Mouse (Mus musculus) MEL (cell line): ENCODE data around the gene Slc35b2. TPM values are rescaled to one million over a fixed set of nuclear protein-coding genes. Genes with fewer than 3 reads are reported as not detected.
A peak's percentile ranks its signal among the peaks of the same experiment; 100 is the strongest.

Experiments
- DNase-seq: peaks from one replicate; pipeline ENCODE4 v3.0.0; 2011; ENCODE audit warnings: low read depth, low spot score
- H3K27ac ChIP-seq: 2 replicates; pipeline ENCODE4 v1.5.1; 2012; ENCODE audit warnings: low read depth, mild to moderate bottlenecking, control low read depth, low read length, moderate library complexity; ENCODE audit not compliant: control insufficient read depth
- H3K27me3 ChIP-seq, 2 experiments: fragments of 150-350 bp in 1 of 2; sonication (generic) in 1 of 2; 2 replicates each; pipeline ENCODE4 v1.6.1; 2012; ENCODE audit warnings: low read length in 2 of 2, mild to moderate bottlenecking in 2 of 2, improper control_type of control experiment in 1 of 2, moderate library complexity in 1 of 2; ENCODE audit not compliant: insufficient read depth in 2 of 2, control insufficient read depth in 1 of 2
- H3K36me3 ChIP-seq, 2 experiments: 2 replicates each; pipeline ENCODE4 v1.6.1; 2012 to 2014; ENCODE audit warnings: low read length in 2 of 2, improper control_type of control experiment in 1 of 2, inconsistent platforms in 1 of 2, mild to moderate bottlenecking in 1 of 2; ENCODE audit not compliant: insufficient read depth in 2 of 2, control insufficient read depth in 1 of 2
- H3K4me1 ChIP-seq, 2 experiments: fragments of 150-350 bp in 1 of 2; sonication (generic) in 1 of 2; 2 replicates each; pipeline ENCODE4 v1.6.1; 2012; ENCODE audit warnings: low read length in 2 of 2, improper control_type of control experiment in 1 of 2, mild to moderate bottlenecking in 1 of 2; ENCODE audit not compliant: insufficient read depth in 2 of 2, control insufficient read depth in 1 of 2
- H3K4me3 ChIP-seq, 2 experiments: fragments of 150-350 bp in 1 of 2; sonication (generic) in 1 of 2; 2 replicates each; pipeline ENCODE4 v1.5.1; 2012; ENCODE audit warnings: low read depth in 2 of 2, low read length in 2 of 2, mild to moderate bottlenecking in 2 of 2, moderate library complexity in 2 of 2, control low read depth in 1 of 2, improper control_type of control experiment in 1 of 2; ENCODE audit not compliant: control insufficient read depth in 1 of 2, insufficient read depth in 1 of 2
- H3K79me2 ChIP-seq: 2 replicates; pipeline ENCODE4 v1.6.1; 2012; ENCODE audit warnings: mild to moderate bottlenecking, low read length, moderate library complexity; ENCODE audit not compliant: control insufficient read depth, poor library complexity, insufficient read depth
- H3K9ac ChIP-seq: 2 replicates; pipeline ENCODE4 v1.6.1; 2012; ENCODE audit warnings: low read depth, mild to moderate bottlenecking, control low read depth, low read length, moderate library complexity; ENCODE audit not compliant: control insufficient read depth, poor library complexity, severe bottlenecking
- H3K9me3 ChIP-seq: fragments of 150-350 bp; sonication (generic); replicated peaks from 2 replicates; pipeline ENCODE4 v1.6.1; 2012; ENCODE audit warnings: mild to moderate bottlenecking, low read length, improper control_type of control experiment, moderate library complexity; ENCODE audit not compliant: insufficient read depth
- CHD1 ChIP-seq: IDR thresholded peaks from 2 replicates; pipeline ENCODE4 v1.6.1; 2012; ENCODE audit warnings: low read depth, mild to moderate bottlenecking, inconsistent platforms, low read length, improper control_type of control experiment
- CHD2 ChIP-seq: IDR thresholded peaks from 2 replicates; pipeline ENCODE4 v1.6.1; 2011; ENCODE audit warnings: low read length, improper control_type of control experiment
- ELF1 ChIP-seq: IDR thresholded peaks from 2 replicates; pipeline ENCODE4 v1.6.1; 2014; ENCODE audit warnings: low read depth, mild to moderate bottlenecking, inconsistent platforms, low read length, improper control_type of control experiment, moderate library complexity
- GABPA ChIP-seq: IDR thresholded peaks from 2 replicates; pipeline ENCODE4 v1.6.1; 2012; ENCODE audit warnings: low read depth, mild to moderate bottlenecking, inconsistent platforms, low read length, improper control_type of control experiment, moderate library complexity
- HCFC1 ChIP-seq: IDR thresholded peaks from 2 replicates; pipeline ENCODE4 v1.6.1; 2012; ENCODE audit warnings: low read depth, mild to moderate bottlenecking, inconsistent platforms, low read length, improper control_type of control experiment, moderate library complexity
- MAFK ChIP-seq: IDR thresholded peaks from 2 replicates; pipeline ENCODE4 v1.6.1; 2011; ENCODE audit warnings: low read depth, mild to moderate bottlenecking, low read length, improper control_type of control experiment, borderline replicate concordance
- MAZ ChIP-seq: IDR thresholded peaks from 2 replicates; pipeline ENCODE4 v1.6.1; 2012; ENCODE audit warnings: low read depth, mild to moderate bottlenecking, inconsistent platforms, low read length, improper control_type of control experiment
- MEF2A ChIP-seq: IDR thresholded peaks from 2 replicates; pipeline ENCODE4 v1.6.1; 2014; ENCODE audit warnings: low read depth, mild to moderate bottlenecking, inconsistent platforms, low read length, improper control_type of control experiment; ENCODE audit not compliant: poor library complexity, insufficient replicate concordance, severe bottlenecking; ENCODE audit errors: extremely low read depth
- MXI1 ChIP-seq: IDR thresholded peaks from 2 replicates; pipeline ENCODE4 v1.6.1; 2011; ENCODE audit warnings: mild to moderate bottlenecking, low read depth, low read length, improper control_type of control experiment
- MYB ChIP-seq: IDR thresholded peaks from 2 replicates; pipeline ENCODE4 v1.6.1; 2011; ENCODE audit warnings: mild to moderate bottlenecking, low read depth, low read length, improper control_type of control experiment
- MYC ChIP-seq: IDR thresholded peaks from 2 replicates; pipeline ENCODE4 v1.6.1; 2011; ENCODE audit warnings: low read depth, mild to moderate bottlenecking, low read length, improper control_type of control experiment, moderate library complexity
- NRF1 ChIP-seq: IDR thresholded peaks from 2 replicates; pipeline ENCODE4 v1.6.1; 2014; ENCODE audit warnings: low read depth, mild to moderate bottlenecking, inconsistent platforms, low read length, improper control_type of control experiment, moderate library complexity; ENCODE audit not compliant: poor library complexity, insufficient read depth, severe bottlenecking
- POLR2A ChIP-seq, 2 experiments: IDR thresholded peaks; 2 replicates each; pipeline ENCODE4 v1.6.1; 2011 to 2012; ENCODE audit warnings: low read length in 2 of 2, mild to moderate bottlenecking in 2 of 2, control low read depth in 1 of 2, improper control_type of control experiment in 1 of 2, low read depth in 1 of 2, moderate library complexity in 1 of 2; ENCODE audit not compliant: control insufficient read depth in 1 of 2, insufficient read depth in 1 of 2, poor library complexity in 1 of 2
- POLR2AphosphoS5 ChIP-seq: IDR thresholded peaks from 2 replicates; pipeline ENCODE4 v1.6.1; 2012; ENCODE audit warnings: low read depth, borderline replicate concordance, mild to moderate bottlenecking, inconsistent platforms, low read length, moderate library complexity, mixed read lengths
- RAD21 ChIP-seq: IDR thresholded peaks from 2 replicates; pipeline ENCODE4 v1.6.1; 2011; ENCODE audit warnings: mild to moderate bottlenecking, low read depth, low read length, improper control_type of control experiment
- RCOR1 ChIP-seq: IDR thresholded peaks from 2 replicates; pipeline ENCODE4 v1.6.1; 2012; ENCODE audit warnings: low read depth, mild to moderate bottlenecking, inconsistent platforms, low read length, improper control_type of control experiment
- SIN3A ChIP-seq: IDR thresholded peaks from 2 replicates; pipeline ENCODE4 v1.6.1; 2012; ENCODE audit warnings: low read length, improper control_type of control experiment, inconsistent platforms
- SMC3 ChIP-seq: IDR thresholded peaks from 2 replicates; pipeline ENCODE4 v1.6.1; 2011; ENCODE audit warnings: low read depth, low read length, improper control_type of control experiment
- TBP ChIP-seq: IDR thresholded peaks from 2 replicates; pipeline ENCODE4 v1.8.0; 2011; ENCODE audit warnings: low read depth, low read length, improper control_type of control experiment
- TCF12 ChIP-seq: IDR thresholded peaks from 2 replicates; pipeline ENCODE4 v1.6.1; 2014; ENCODE audit warnings: low read depth, mild to moderate bottlenecking, inconsistent platforms, low read length, improper control_type of control experiment, moderate library complexity
- UBTF ChIP-seq: IDR thresholded peaks from 2 replicates; pipeline ENCODE4 v1.6.1; 2012; ENCODE audit warnings: low read depth, mild to moderate bottlenecking, inconsistent platforms, low read length, improper control_type of control experiment, moderate library complexity, borderline replicate concordance; ENCODE audit not compliant: insufficient read depth
- USF1 ChIP-seq: IDR thresholded peaks from 2 replicates; pipeline ENCODE4 v1.6.1; 2014; ENCODE audit warnings: low read depth, mild to moderate bottlenecking, inconsistent platforms, low read length, improper control_type of control experiment, moderate library complexity
- ZKSCAN1 ChIP-seq: IDR thresholded peaks from 2 replicates; pipeline ENCODE4 v1.6.1; 2012; ENCODE audit warnings: low read depth, mild to moderate bottlenecking, inconsistent platforms, low read length, improper control_type of control experiment, moderate library complexity
- polyA plus RNA-seq, 2 experiments: library from polyadenylated mRNA; stranded (reverse) in 1 of 2; unstranded in 1 of 2; fragments of >175 nt in 1 of 2; fragments of >200 nt in 1 of 2; gene quantifications; 2 replicates each; pipeline versions ENCODE4 v1.2.1 to v1.2.4; 2012; ENCODE audit warnings: low replicate concordance in 2 of 2, low read depth in 1 of 2; ENCODE audit not compliant: insufficient read length in 2 of 2, insufficient read depth in 1 of 2, missing spikeins in 1 of 2
- total RNA-seq: library from RNA; depleted of rRNA; stranded (reverse); fragments of 300-350 nt; gene quantifications from 2 replicates; pipeline ENCODE4 v1.2.3, GENCODE M21; 2012

The Slc35b2 gene
- total and polyA plus RNA-seq, 3 experiments, result 81.7 to 111 TPM; not detected in 1

DNA sequence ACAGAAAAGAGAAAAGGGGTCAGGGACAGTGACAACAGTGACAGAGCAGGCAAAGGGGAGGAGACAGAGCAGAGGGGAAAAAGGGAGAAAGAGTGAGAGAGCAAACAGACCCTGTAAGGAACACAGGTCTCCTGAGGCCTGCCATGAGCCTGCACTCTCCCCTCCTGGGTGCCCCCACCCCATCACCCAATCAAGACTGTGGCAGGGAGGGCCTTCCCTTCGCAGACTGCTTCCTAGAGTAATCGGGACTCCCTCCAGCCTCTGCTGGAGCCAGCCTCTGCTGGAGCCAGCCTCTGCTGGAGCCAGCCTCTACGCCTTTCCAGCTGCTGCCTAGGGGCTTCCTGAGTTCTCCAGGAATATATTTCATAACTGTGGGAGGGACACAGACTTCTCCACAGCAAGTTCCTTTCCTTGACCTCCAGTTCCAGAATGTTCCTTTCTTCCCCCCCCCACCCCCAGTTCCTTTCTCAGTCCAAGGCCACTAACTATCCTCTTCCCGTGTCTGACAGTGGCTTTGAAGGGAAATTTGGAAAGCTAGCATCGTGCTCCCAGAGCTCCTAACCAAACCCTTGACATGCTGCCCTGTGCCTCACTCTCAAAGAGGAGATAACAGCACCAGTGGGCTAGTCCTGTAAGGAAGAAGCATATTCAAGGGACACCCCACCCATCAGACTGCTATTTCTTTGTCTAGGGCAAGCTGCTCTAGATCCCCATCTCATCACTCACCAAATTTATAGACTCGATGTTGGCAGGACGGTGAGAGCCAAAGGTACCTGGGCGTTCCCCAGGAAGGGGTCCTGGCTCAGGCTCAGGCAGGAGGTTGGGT, 29.1 kb downstream of the Slc35b2 start:
- DNase-seq, result peak; percentile 66
- Histone ChIP-seq H3K27me3 (no peaks in the 10 kb centered on the region), H3K4me1 (peaks cover 15 to 35% of the 10 kb centered on the region in 2 experiments), H3K27ac (peak overlapping the region; percentile 64), H3K36me3 (peaks cover 8 to 25% of the 10 kb centered on the region in 2 experiments; a peak in 3 of 4 replicates), H3K9ac (peak overlapping the region; percentile 80), H3K9me3 (no peaks in the 10 kb centered on the region), H3K4me3 (peak overlapping the region; percentile 60 to 80), H3K79me2 (peaks cover 41% of the 10 kb centered on the region)
- TF ChIP-seq MEF2A (no peak), TBP (no peak), RAD21 (no peak), RCOR1 (no peak), MAZ (no peak), CHD1 (peak; percentile 65; the same call in 1 of the 2 replicates), POLR2A (IDR thresholded peaks at IDR 0.05; ENCODE audit: control insufficient read depth in 1 of 2, insufficient read depth in 1 of 2, low read depth in 1 of 2, low read length in 2 of 2, poor library complexity in 1 of 2) (no peak), HCFC1 (0 out of 2 replicates have a peak, but pooled peaks have one; percentile 33), TCF12 (no peak), MAFK (no peak), NRF1 (no peak), SMC3 (no peak), MXI1 (peak; percentile 75), ELF1 (no peak), UBTF (no peak), MYB (no peak), CHD2 (no peak), POLR2AphosphoS5 (no peak), GABPA (no peak), ZKSCAN1 (no peak), SIN3A (no peak; the same call in 1 of the 2 replicates), MYC (0 out of 2 replicates have a peak, but pooled peaks have one; percentile 32), USF1 (no peak)
